Mouse (Mus musculus) intestine, postnatal 0 days (tissue): ENCODE results near the gene Tha1. TPM values are rescaled to one million over a fixed set of nuclear protein-coding genes. Genes with fewer than 3 reads are reported as not detected.

Experiments used
- ATAC-seq: fragments of 200-750 bp; cut with Nextera tagmentation; 2 replicates; pipeline ENCODE4 v1.8.0; 2017; ENCODE audit warnings: mild to moderate bottlenecking, moderate TSS enrichment, moderate library complexity
- H3K27ac ChIP-seq: fragments of 300-500 bp; sonication (generic); 2 replicates; pipeline ENCODE4 v1.5.1; 2014; ENCODE audit warnings: mild to moderate bottlenecking, low read depth, low read length, moderate library complexity
- H3K27me3 ChIP-seq: fragments of 300-500 bp; sonication (generic); replicated peaks from 2 replicates; pipeline ENCODE4 v1.6.1; 2014; ENCODE audit warnings: low read length, mixed read lengths; ENCODE audit not compliant: control insufficient read depth, insufficient read depth
- H3K36me3 ChIP-seq: fragments of 300-500 bp; sonication (generic); 2 replicates; pipeline ENCODE4 v1.6.1; 2014; ENCODE audit warnings: mild to moderate bottlenecking, moderate library complexity; ENCODE audit not compliant: control insufficient read depth, insufficient read depth
- H3K4me1 ChIP-seq: fragments of 300-500 bp; sonication (generic); replicated peaks from 2 replicates; pipeline ENCODE4 v1.6.1; 2014; ENCODE audit warnings: antibody characterized with exemption, low read length, mixed read lengths; ENCODE audit not compliant: control insufficient read depth, insufficient read depth
- H3K4me2 ChIP-seq: fragments of 300-500 bp; sonication (generic); replicated peaks from 2 replicates; pipeline ENCODE4 v1.6.1; 2014; ENCODE audit warnings: low read depth, mild to moderate bottlenecking, moderate library complexity
- H3K4me3 ChIP-seq: fragments of 300-500 bp; sonication (generic); 2 replicates; pipeline ENCODE4 v1.5.1; 2014; ENCODE audit warnings: low read depth, low read length
- H3K9ac ChIP-seq: fragments of 300-500 bp; sonication (generic); 2 replicates; pipeline ENCODE4 v1.6.1; 2014; ENCODE audit warnings: mild to moderate bottlenecking, low read depth, low read length
- H3K9me3 ChIP-seq: fragments of 300-500 bp; sonication (generic); 2 replicates; pipeline ENCODE4 v1.6.1; 2016; ENCODE audit warnings: mixed run types; ENCODE audit not compliant: control insufficient read depth
- CTCF ChIP-seq: sonication (generic); IDR thresholded peaks from 2 replicates; pipeline ENCODE4 v1.5.1; 2016; ENCODE audit warnings: low read depth, mild to moderate bottlenecking, control low read depth, antibody characterized with exemption, moderate library complexity
- WGBS: fragments of 180-500 bp; shearing (Covaris S2); extraction: QIAGEN DNeasy Blood & Tissue Kit; methylation state at CpG from one replicate; pipeline ENCODE4 v1.1.7; 2014; 5-methylcytosine and 5-hydroxymethylcytosine counted together
- polyA plus RNA-seq: library from polyadenylated mRNA; unstranded; fragments of >200 nt; fragmentation: Nextera tagmentation; extraction: Ambion mirVana; gene quantifications from 2 replicates; pipeline ENCODE4 v1.2.1, GENCODE M21; 2015

Tha1 gene
- polyA plus RNA-seq, 1 experiment from 2014 or later = 15.8 TPM

- peak; percentile 99 for TF ChIP-seq CTCF
- Histone ChIP-seq H3K9ac (no peak overlapping the region), H3K27ac (peak overlapping the region; percentile 54), H3K9me3 (no peaks in the 10 kb centered on the region), H3K4me3 (no peak overlapping the region), H3K36me3 (no peaks in the 10 kb centered on the region), H3K4me1 (no peaks in the 10 kb centered on the region), H3K4me2 (peak overlapping the region; percentile 33; the same call in 1 of the 2 replicates), H3K27me3 (no peaks in the 10 kb centered on the region)
- peak; percentile 71 for ATAC-seq
- 16% methylated on average over 13 of the region's 13 CpGs for WGBS
Observed at GRCm38 (mm10) chr11:117912684-117913352, 39.5 kb upstream of the Tha1 start.

DNA sequence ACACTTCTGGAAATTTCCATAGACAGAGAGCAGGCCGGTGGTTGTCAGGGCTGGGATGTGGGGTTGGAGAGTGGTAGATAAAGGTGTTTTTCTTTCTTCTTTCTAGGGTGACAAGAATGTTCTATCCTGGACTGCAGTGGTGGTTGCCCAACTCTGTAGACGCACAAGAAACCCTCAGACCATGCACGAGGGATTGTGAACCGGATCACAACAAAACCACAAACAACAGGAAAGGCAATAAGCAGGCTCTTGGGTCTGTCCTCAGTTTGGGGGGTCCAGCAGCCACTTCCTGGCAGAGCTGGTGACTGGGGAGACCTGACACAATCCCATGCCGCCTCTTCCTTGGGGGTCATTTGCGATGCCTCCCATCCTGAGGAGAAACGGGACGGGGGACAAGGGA, 36.1 kb upstream of the Tha1 start:
- Histone ChIP-seq H3K9me3 (no peaks in the 10 kb centered on the region), H3K36me3 (no peaks in the 10 kb centered on the region), H3K27ac (no peak overlapping the region), H3K4me1 (no peaks in the 10 kb centered on the region), H3K4me2 (no peak overlapping the region), H3K9ac (no peak overlapping the region), H3K27me3 (no peaks in the 10 kb centered on the region), H3K4me3 (no peak overlapping the region)
- no peak for ATAC-seq
- no peak for TF ChIP-seq CTCF
- WGBS = 88% methylated on average over 8 of the region's 8 CpGs

DNA sequence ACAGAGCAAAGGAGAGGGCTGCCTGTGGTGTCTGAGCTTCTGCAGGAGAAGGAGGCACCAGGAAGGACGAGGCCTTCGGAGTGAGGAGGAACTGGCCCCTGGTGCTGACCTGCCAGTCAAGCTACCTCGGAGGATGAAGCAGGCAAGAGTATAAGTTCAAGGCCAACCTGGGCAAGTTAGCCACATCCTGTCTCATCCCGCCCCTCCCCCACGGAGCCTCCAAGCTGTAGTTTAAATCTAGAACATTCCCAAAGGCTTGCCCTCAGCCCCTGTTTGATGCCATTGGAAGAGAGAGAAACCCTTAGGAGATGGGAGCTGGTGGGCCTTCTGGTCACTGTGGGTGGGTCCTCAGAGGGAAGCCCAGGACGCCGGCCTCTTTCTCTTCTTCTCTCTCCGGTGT, 31.2 kb upstream of the Tha1 start:
- 75% methylated on average over 8 of the region's 8 CpGs for WGBS
- Histone ChIP-seq H3K36me3 (no peaks in the 10 kb centered on the region), H3K4me1 (no peaks in the 10 kb centered on the region), H3K27ac (no peak overlapping the region), H3K9me3 (no peaks in the 10 kb centered on the region), H3K4me3 (no peak overlapping the region), H3K4me2 (no peak overlapping the region), H3K27me3 (no peaks in the 10 kb centered on the region), H3K9ac (no peak overlapping the region)
- ATAC-seq = no peak
- no peak for TF ChIP-seq CTCF

GRCm38 (mm10) chr11:117902282-117902681, 29.0 kb upstream of the Tha1 start:
- no peak for TF ChIP-seq CTCF
- Histone ChIP-seq H3K36me3 (no peaks in the 10 kb centered on the region), H3K4me3 (no peak overlapping the region), H3K27ac (no peak overlapping the region), H3K9me3 (no peaks in the 10 kb centered on the region), H3K4me2 (no peak overlapping the region), H3K27me3 (no peaks in the 10 kb centered on the region), H3K4me1 (no peaks in the 10 kb centered on the region), H3K9ac (no peak overlapping the region)
- no peak for ATAC-seq
- 85% methylated on average over 2 of the region's 2 CpGs for WGBS

DNA sequence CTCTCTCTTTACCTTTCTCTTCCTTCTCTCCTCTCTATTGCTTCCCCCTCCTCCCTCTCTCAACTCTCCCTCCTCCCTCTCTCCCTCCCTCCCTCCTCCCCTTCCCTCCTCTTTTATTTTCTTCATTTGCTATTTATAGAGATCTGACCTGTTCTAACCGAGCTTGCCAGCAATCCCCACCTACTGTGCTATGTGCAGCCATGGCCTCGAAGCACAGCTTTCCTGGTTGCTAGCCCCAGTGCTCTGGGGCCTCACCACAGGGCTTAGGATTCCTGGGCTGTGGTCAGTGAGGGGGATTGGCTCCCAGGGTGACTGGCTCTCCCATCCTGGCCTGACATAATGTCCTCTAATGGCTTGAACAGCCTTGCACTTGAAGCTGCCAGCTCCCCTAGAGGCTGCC, 23.3 kb upstream of the Tha1 start:
- TF ChIP-seq CTCF = no peak
- no peaks in the 10 kb centered on the region for H3K27me3 ChIP-seq
- ATAC-seq = no peak
- no peaks in the 10 kb centered on the region for H3K36me3 ChIP-seq
- no peak overlapping the region for H3K4me3 ChIP-seq
- no peaks in the 10 kb centered on the region for H3K4me1 ChIP-seq
- no peak overlapping the region for H3K9ac ChIP-seq
- no peak overlapping the region for H3K4me2 ChIP-seq
- H3K9me3 ChIP-seq = no peaks in the 10 kb centered on the region
- H3K27ac ChIP-seq = no peak overlapping the region
- WGBS = 46% methylated on average over 2 of the region's 2 CpGs

GRCm38 (mm10) chr11:117894676-117895075, 21.4 kb upstream of the Tha1 start:
- TF ChIP-seq CTCF = no peak
- Histone ChIP-seq H3K9ac (no peak overlapping the region), H3K27me3 (peaks cover 2% of the 10 kb centered on the region; the same call in 1 of the 2 replicates), H3K9me3 (no peaks in the 10 kb centered on the region), H3K4me3 (no peak overlapping the region), H3K4me1 (peaks cover 4% of the 10 kb centered on the region; the same call in 1 of the 2 replicates), H3K4me2 (no peak overlapping the region), H3K27ac (no peak overlapping the region), H3K36me3 (no peaks in the 10 kb centered on the region)
- 59% methylated on average over 10 of the region's 10 CpGs for WGBS
- ATAC-seq = no peak

GRCm38 (mm10) chr11:117892199-117892598, 18.9 kb upstream of the Tha1 start:
- H3K36me3 ChIP-seq = no peaks in the 10 kb centered on the region
- H3K9ac ChIP-seq = no peak overlapping the region
- peaks cover 10% of the 10 kb centered on the region; the same call in 1 of the 2 replicates for H3K4me1 ChIP-seq
- no peak for TF ChIP-seq CTCF
- H3K4me2 ChIP-seq = no peak overlapping the region
- WGBS = 59% methylated on average over 6 of the region's 6 CpGs
- peaks cover 2% of the 10 kb centered on the region for H3K27me3 ChIP-seq
- no peaks in the 10 kb centered on the region for H3K9me3 ChIP-seq
- H3K4me3 ChIP-seq = no peak overlapping the region
- no peak overlapping the region for H3K27ac ChIP-seq
- ATAC-seq = no peak
